Mouse (Mus musculus): ENCODE measurements around the gene Catsper3.

The Catsper3 gene

DNA sequence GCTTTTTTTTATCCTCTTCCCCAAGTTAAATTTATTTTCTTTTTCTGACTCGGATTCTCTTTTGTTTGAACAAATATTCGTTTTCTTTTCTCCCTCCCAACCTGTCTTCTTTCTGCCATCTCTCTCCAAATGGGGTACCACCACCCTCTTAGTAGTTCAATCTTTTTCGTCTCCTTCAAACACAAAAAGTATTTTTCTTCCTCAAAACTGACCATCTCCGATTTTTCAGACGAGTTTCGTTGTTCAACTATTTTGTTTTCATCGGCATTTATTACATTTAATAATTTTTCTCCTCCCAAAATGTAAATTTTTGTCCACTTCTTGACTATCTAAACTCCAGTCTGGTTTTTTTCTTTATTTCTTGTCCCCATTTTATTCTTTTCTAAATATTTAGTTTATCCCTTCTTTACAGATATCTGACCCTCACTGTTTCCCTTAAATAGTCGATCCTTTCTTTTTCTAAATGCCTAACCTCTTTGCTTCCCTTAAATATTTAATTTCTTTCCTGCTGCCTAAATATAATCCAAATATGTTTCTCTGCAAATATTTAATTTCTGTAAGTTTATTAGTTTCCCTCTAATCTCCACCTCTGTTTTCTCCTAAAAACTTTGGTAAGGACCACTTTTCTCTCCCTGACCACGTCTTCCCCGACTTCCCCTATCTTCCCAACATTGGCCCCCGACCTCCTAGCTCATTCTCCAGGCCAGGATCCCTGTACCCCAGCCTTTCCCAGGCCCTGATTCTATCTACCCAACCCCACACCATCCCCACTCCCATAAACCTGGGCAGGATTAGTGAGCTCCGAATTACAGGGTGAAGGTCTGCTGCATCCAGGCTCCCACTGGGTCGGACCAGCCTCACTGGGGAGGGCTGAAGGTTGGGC, 42.7 kb downstream of the Catsper3 start:
- DNase-seq (ENCODE audit: low spot score) = no peak

- DNase-seq (ENCODE audit: low spot score) = no peak
Measured at GRCm38 (mm10) chr13:55827679-55828140, 43.3 kb downstream of the Catsper3 start.

DNA sequence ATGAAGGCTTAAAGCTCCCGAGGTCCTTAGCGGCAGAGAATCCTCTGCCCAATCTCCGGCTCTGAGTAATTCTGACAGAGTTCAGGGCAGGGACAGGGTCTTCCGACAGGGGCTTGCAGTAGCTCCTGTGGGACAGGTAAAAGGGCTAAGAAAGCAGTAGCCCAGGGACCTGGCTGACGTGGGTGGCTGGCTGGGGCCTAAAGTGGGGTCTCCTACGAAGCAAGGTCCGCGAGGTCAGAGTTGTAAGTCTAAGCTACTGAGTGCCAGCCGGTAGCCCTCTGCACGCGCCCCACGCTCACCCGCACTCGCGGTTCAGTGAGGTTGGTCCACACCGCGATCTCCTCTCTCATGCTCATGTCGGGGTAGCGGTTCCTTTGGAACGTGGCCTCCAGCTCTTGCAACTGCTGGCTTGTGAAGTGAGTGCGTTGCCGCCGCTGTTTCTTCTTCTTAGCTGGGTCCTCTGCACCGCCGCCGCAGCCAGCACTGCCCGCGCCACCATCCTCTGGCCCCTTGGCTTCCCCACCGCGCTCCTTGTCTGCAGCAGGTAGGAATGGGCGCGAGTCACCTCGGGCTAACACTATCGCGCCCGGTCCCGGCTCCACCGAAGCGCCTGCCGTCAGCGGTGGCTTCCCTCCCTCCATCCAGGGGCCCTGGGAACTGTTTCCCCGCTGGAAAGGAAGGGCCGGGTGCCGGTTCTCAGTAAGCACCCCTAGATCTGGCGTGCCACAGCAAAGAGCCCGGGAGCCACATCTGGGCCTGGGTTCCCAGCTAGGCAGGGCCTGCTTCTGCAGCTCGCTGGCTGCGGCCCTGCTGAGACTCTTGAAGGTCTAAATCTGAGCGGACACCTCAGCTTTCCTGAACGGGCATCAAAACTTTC, 44.0 kb downstream of the Catsper3 start:
- DNase-seq (ENCODE audit: low spot score) = no peak

DNA sequence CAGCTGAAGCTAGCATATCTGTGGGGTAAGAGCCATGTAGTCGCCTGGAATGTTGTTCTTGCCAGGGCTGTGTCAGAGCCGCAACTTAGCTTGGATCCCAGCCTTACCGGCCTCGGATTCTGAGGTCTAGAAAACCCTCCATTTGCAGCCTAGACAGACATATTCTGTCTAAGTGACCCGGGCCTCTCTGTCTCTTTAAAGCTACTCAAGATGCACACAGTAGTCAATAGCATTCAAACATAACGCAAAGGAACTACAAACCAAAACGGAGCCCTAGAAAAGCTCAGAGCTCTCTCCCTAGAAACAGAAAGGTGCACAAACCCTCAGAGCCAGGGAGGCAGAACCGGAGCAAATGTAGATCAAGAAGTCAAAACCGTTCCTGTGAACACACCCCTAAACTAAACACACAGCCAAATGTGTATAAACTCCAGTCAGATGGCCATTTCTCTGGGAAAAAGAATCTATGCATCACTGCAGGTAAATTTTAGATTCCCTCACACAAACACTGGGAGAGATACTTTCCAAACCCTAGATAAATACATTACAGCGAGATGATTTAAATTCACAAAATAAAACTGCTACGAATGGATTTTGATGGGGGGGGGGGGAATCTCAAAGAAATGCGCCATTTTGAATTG, 44.8 kb downstream of the Catsper3 start:
- no peak for DNase-seq (ENCODE audit: low spot score)

DNA sequence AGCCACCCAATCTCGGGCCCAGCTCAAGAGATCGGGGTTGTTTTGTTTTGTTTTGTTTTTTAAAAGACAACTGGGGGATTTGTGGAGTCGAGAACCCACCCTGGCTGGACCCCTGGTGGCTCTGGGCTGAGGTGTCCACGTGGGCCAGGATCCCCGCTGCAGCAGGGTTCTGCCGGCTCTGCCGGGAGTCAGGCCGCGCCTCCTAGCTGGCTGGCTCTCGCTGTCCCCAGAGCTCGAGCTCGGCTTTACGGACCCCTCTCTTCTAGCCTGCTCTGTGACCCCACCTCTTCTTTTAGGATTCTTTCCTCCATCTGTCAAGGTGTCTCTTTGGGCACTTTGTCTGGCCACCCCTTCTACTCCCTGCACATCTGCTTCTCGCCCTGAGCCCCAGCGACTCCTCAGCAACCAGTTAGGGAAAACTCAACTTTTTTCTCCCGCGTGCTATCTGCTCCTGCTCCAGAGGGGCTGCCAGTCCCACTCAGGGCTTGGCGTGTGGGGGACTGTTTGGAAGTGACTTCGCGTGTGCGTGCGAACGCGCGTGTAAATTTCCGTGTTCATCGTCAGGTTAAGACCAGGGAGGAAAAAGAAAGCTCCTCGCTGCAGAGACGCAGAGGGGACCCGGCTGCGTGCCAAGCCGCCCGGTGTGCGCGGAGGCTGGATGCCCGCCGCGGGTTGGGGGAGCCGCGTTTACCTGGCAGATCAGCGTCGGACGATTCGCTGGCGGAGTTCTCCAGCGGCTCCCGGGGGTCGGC, 45.9 kb downstream of the Catsper3 start:
- DNase-seq (ENCODE audit: low spot score) = no peak

DNA sequence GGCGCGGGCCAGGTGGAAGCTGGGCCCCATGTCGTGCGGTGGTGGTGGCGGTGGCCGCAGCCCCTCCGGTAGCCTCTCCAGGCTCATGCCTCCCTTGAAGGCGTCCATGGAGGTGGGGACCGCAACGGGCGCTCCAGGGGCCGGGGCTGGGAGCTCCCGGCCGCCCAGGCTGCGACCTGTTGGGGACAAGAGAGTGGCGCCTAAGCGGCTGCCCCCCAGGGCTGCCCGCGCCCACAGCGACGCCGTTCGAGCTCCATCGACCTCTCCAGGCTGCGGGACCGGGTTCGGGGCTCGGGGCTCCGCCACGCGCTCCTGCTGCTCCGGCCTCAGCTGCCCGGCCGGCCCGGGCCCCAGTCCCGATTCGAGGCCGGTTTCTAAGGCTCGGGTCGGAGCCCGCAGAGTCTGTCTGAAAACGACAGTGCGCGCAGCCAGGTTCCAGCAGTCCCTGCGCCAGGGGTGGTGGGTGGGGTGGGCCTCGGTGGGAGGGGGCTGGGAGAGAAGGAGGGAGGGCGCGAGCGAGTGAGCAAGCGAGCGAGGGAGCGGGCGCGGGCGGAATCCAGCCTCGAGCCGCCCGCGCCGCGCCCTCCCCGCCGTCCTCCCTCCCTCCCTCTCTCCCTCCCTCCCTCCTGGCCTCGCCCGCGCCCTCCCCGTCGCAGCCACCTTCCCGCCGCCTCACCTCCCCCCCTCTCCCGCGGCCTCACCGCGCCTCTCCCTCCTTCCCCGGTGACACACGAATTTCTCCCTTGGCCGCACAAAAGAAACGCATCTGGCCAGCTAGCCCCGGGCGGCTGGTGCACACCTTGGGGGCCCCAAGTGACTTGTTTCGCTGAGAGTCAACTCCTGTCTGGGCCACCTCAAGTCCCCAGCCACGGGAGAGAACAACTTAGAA, 46.7 kb downstream of the Catsper3 start:
- no peak for DNase-seq (ENCODE audit: low spot score)

DNA sequence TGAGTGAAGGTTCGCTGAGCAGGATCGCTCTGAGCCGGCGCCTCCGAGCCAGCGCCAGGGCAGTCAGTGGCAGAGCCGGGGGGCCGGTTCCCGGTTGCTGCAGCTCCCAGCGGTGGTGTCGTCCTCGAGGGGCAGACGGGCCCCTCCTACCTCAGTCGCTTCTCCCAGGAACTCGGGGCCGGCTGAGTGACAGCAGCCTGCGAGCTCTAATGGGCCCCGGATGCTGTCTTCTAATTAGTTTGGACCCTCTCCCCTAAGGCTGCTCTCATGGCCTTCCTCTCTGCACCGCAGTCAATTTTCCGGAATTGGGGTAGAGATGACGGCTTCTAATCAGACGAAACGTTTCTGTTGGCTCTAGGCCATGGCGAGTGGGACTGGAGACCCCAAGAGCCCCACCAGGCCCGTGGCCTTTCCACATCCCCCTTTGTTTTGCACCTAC, 47.4 kb downstream of the Catsper3 start:
- DNase-seq (ENCODE audit: low spot score) = no peak

DNA sequence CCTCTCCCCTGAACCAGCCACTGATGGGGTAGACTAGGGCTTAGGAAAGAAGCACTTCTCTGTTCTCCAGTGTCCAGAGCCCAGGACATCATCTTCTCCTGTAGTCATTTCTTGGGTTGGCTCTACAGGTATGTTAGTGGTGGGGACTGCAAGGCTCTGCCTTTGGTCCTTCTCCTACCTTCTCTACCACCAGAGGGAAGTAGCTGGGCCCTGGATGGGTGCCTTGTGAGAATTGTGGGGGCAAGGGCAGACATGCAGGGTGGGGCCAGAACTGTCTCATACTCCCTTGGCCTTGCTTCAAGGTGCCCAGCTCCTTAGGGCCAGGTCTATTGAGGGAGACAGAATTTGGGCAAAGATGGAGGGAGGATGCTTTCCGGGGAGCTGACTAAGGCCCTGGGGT, 48.2 kb downstream of the Catsper3 start:
- no peak for DNase-seq (ENCODE audit: low spot score)

DNA sequence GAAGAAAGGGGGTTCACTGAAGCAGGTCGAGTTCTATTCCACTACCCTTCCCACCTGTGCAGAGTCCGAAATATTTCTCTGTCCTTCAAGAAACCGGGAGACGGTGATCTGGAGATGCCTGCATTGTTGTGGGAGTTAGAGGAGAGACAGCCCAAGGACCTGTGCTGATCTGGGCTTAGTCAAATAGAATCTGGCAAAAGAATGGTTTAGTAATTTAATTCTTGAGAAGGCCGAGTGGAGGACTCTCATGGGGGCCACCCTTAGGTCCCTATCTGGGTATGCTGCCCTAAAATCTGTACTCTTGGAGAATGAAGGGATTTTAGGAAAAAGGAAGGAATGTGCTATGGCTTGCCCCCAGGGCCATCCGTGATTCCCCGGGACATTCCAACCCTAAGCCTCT, 49.6 kb downstream of the Catsper3 start:
- DNase-seq (ENCODE audit: low spot score) = no peak

DNA sequence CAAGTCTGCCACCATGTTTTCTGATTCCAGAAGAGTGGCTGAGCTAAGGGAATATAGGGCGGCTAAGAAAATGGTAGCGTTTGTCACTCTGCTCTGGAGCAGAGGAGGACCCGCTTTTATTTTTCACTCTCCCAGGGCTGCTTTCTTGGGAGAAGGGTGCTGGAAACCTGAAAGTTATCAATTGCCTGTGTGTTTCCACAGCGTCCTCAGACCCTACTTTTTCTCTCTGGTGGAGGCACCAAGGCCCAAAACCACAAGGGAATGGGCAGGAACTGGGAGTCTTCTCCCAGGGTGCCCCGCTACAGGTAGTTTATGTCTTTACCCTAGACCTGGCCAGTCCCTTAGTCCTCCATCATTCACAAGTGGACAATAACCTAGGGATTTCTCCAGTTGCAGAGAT, 50.3 kb downstream of the Catsper3 start:
- DNase-seq (ENCODE audit: low spot score) = no peak

- DNase-seq (ENCODE audit: low spot score) = no peak
Measured at GRCm38 (mm10) chr13:55835548-55836097, 51.3 kb downstream of the Catsper3 start.

GRCm38 (mm10) chr13:55836142-55836625, 51.8 kb downstream of the Catsper3 start, which contains the start of gene Pitx1:
TSS of gene Pitx1 (minus strand) at chr13:55836192.
- no peak for DNase-seq (ENCODE audit: low spot score)

DNA sequence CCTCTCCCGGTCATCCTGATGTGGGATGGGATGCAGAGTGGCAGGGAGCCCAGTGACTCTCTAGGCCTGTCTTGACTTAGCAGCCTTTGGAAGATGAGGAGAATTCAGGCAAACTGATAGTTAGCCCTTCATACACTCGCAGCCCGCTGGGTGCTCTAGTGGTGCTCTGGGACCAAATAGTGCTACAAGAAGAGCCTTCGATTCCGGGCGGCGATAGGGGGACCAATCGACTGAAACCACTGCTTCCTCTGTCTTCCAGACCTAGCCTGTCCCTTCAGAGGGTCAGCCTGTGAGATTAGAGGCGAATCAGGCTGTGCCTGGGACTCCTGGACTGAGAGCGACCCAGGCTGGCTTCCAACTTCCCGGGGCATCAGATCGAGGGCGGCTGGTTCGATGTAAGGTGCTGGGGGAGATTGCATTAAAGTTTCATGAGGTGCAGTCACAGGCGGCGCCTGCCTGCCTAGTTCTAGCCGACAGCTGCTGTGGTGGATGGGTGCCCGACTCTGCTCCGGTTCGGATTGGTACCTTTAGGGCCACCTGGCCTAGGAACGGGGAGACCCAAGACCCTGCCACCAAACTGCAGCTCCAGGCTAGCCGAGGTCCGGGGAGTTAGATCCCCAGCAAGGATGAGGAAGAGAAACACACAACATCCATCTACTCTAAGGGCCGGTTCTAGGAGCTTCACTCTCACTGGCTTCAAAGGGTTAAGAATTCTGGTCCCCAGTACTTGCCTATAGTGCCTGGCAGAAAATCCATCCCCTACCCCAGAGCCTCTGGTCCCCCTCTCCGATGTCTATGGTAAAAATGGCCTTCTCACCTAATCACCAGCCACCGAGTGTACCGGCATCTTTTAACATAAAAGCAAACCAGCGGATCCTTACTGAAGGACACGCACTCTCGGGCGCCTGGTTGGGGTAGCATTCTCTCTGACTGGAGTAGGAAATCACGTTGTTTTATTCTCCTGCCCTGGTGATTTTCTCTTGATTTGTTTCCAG, 52.7 kb downstream of the Catsper3 start:
- DNase-seq (ENCODE audit: low spot score) = no peak

- no peak for DNase-seq (ENCODE audit: low spot score)
Measured at GRCm38 (mm10) chr13:55840223-55840622, 55.9 kb downstream of the Catsper3 start.

DNA sequence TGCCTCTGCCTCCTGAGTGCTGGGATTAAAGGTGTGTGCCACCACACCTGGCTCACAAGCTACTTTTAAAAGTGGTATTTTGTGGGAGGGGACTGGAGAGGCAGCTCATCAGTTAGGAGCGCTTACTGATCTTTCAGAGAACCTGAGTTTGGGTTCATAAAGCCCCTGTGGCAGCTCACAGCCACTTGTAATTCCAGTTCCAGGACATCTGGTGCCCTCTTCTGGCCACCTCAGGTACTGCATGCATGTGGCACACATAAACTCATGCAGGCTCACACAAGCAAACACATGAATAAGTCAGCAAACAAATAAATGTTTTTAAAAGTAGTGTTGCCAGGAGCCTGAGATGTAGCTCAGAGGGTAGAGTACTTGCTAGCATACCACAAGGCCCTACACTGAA, 59.3 kb downstream of the Catsper3 start:
- no peak for DNase-seq (ENCODE audit: low spot score)

- DNase-seq (ENCODE audit: low spot score) = no peak
Measured at GRCm38 (mm10) chr13:55847805-55848204, 63.4 kb downstream of the Catsper3 start.

DNA sequence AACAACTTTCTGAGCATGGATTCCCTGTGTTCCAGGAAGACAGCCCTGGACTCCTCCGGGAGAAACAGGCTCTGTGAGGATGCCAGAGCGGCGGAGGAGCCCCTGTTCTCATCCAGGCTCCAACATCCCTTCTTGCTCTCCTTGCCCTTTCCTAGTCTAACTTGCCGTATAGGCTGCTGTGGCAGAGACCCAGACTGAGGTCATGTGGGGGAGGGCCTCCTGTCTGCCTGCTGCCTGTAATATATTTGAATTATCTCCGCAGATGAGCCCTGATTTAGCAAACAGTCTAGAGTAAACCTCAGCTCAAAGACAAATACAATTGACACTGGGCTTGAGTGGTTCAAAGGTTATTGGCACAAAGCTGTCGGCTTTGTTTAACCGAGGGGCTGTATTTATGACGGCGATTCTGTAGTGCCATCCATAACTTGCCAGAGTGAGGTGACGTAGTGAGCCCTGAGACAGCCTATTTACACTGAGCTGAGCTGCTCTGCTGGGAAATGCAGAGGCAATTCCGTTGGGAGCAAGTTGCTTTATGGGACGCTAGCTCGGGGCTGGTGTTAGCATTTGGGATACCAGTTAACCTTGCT, 64.3 kb downstream of the Catsper3 start:
- DNase-seq (ENCODE audit: low spot score) = no peak

- DNase-seq (ENCODE audit: low spot score) = no peak
Measured at GRCm38 (mm10) chr13:55850726-55851125, 66.4 kb downstream of the Catsper3 start.

All from spleen, adult 12 weeks (tissue).